Mouse (Mus musculus): ENCODE measurements around the gene Nfatc3. TPM values are rescaled to one million over a fixed set of nuclear protein-coding genes. Genes with fewer than 3 reads are reported as not detected.
"Not testable (repeated sequence)": the region's sequence is repeated elsewhere in the genome, so short reads cannot be mapped to it uniquely, and the experiment has no call there.

Nfatc3 gene
- total RNA-seq (2012; rRNA removed) = 17.2 and 19.6 TPM in 2 replicates

DNA sequence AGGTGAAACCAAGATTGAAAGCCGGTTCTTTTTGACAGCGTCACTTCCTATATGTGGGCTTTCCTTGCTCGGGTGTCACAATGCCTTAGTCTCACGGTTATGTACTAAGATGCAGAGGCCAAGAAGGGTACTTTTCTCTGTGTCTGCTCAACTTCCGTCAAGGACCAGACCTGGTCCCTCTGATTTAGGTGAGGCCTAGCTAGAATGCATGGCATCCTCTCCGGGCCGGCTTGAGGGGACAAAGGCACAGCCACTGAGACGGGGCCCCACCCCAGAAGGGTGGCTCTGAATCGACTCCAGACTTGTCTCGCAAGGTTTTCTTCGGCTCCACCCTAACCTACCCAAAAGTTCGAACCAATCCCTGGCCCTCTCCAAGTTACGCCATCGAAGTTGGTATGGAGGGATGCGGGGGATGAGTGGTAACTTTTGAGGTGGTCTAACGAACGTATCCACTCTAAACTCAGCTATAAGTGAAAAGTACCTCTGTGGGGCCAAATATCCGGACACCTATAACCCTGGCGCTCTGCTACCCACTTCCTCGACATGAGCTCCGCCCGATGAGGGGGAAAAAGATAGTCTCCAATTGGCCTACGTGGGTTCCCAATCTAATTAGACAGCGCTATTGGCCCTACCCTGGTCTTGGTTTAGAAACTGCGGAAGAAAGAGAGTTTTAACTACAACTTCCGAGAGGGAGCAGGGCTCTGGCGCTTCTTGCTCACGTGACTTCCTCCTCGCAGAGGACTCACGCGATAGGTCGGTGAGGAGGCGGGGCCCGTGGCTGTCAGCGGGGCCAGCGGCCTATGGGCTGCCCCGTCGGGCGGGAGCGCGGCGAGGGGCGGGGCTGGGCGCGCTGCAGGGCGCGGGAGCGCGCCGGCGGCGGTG lies at the start of gene Nfatc3:
Nfatc3 (plus strand) TSS at position 110 of the 882 bp plus-strand sequence.
- H3K4me1 ChIP-seq (ENCODE audit: control insufficient read depth in 2 of 2, insufficient read depth in 2 of 2, low read length in 2 of 2, poor library complexity in 1 of 2) = peaks cover 9 to 13% of the 10 kb centered on the region in 2 experiments
- peak; percentile 88 for DNase-seq (ENCODE audit: low read depth, low spot score)
- H3K27ac ChIP-seq (ENCODE audit: insufficient read depth, low read depth, low read length, poor library complexity, severe bottlenecking) = peak within 1 kb of the TSS; percentile 74
- no peaks in the 10 kb centered on the region for H3K36me3 ChIP-seq (ENCODE audit: control insufficient read depth, insufficient read depth, low read length, poor library complexity, severe bottlenecking)
- H3K9ac ChIP-seq (ENCODE audit: insufficient read depth, low read depth, low read length, poor library complexity, severe bottlenecking) = peak within 1 kb of the TSS; percentile 85
- peak within 1 kb of the TSS; percentile 89 to 93 for H3K4me3 ChIP-seq (ENCODE audit: insufficient read depth in 1 of 2, low read depth in 1 of 2, low read length in 2 of 2, poor library complexity in 1 of 2, severe bottlenecking in 1 of 2)
- in situ Hi-C loops (cut with MboI; ENCODE audit: low sequenced_read_pairs in 2 of 2, unreplicated experiment in 2 of 2) = no loop called here
- no peak for TF ChIP-seq ZC3H11A (IDR thresholded peaks at IDR 0.05; ENCODE audit: borderline replicate concordance, low read depth, low read length)
- peak; percentile 87 for TF ChIP-seq HCFC1 (IDR thresholded peaks at IDR 0.05; ENCODE audit: borderline replicate concordance, insufficient read depth, low read length)
- no peak for TF ChIP-seq ZNF384 (IDR thresholded peaks at IDR 0.05; ENCODE audit: low read depth, low read length)
- TF ChIP-seq MAFK (IDR thresholded peaks at IDR 0.05; ENCODE audit: insufficient read depth, low read depth, low read length) = no peak
- TF ChIP-seq CHD2 (IDR thresholded peaks at IDR 0.05; ENCODE audit: low read depth, low read length) = peak; percentile 95
- no peaks in the 10 kb centered on the region for H3K9me3 ChIP-seq (ENCODE audit: control insufficient read depth, insufficient read depth, low read depth, low read length)

DNA sequence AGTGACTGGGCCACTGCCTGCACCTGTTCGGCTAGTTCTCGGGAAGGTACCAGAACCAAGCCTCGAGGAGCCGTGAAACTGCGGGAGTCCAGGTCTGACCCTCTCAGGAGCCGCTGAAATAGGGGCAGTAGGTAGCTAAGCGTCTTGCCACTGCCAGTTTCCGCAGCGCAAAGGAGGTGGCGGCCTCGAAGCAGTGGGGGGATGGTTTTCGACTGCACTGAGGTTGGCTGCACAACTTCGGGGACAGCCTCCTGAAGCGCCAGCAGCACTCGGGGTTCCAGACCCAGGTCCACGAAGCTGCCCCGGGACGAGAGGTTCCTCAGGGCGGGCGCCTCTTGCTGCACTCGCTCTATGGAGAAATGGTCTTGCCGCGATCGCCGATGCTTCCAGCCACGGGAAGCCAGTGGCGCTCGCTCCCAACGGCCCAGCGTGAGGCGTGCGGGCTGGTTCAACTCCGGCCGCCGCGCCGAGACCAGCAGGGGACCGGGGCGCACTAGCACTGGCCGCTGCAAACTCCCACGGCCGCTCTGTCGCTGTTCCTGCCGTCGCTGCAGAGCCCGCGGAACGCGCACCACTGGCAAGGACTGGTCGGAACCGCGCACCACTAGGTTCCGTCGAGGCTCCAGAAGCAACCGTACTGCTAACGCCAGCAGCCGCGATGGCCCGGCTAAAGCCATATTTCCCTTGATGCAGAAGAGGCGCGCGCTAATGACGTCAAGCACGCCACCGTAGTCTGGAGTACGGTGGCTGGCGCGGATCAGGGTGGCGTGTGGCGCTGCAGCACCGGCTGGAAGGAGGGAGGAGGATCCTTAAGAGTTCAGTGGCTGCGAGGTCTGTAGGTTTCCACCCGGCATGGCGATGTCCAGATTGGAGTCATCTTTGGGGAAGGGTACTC lies 47.6 kb upstream of the Nfatc3 start:
- in situ Hi-C loops (cut with MboI; ENCODE audit: low sequenced_read_pairs in 2 of 2, unreplicated experiment in 2 of 2) = no loop called here
- H3K27ac ChIP-seq (ENCODE audit: insufficient read depth, low read depth, low read length, poor library complexity, severe bottlenecking) = no peak overlapping the region
- peaks cover 0 to 2% of the 10 kb centered on the region in 2 experiments; a peak in 1 of 4 replicates for H3K4me1 ChIP-seq (ENCODE audit: control insufficient read depth in 2 of 2, insufficient read depth in 2 of 2, low read length in 2 of 2, poor library complexity in 1 of 2)
- peak; percentile 92 for DNase-seq (ENCODE audit: low read depth, low spot score)
- peak overlapping the region; percentile 84 for H3K9ac ChIP-seq (ENCODE audit: insufficient read depth, low read depth, low read length, poor library complexity, severe bottlenecking)
- peak overlapping the region; percentile 79 to 95 for H3K4me3 ChIP-seq (ENCODE audit: insufficient read depth in 1 of 2, low read depth in 1 of 2, low read length in 2 of 2, poor library complexity in 1 of 2, severe bottlenecking in 1 of 2)
- peaks cover 8% of the 10 kb centered on the region; the same call in 1 of the 2 replicates for H3K36me3 ChIP-seq (ENCODE audit: control insufficient read depth, insufficient read depth, low read length, poor library complexity, severe bottlenecking)
- TF ChIP-seq ZNF384 (IDR thresholded peaks at IDR 0.05; ENCODE audit: low read depth, low read length) (no peak), HCFC1 (IDR thresholded peaks at IDR 0.05; ENCODE audit: borderline replicate concordance, insufficient read depth, low read length) (peak; percentile 83)
- H3K9me3 ChIP-seq (ENCODE audit: control insufficient read depth, insufficient read depth, low read depth, low read length) = no peaks in the 10 kb centered on the region

DNA sequence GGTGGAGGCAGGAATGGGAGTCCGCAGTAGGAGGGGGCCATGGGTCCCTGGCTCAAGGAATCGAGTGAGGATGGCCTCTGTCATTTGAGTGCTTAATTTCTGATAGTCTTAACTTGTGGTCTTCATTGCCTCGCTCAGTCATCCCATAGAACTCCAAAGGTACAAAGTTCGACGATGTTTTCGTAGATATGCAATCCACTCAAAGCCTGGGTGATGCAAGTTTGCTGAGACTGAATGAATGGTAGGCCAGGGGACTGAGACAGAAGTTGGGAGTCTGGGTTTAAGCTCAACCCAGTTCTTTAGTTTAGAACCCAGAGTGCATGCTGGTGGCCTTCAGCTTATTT lies 47.0 kb upstream of the Nfatc3 start, which contains the start of gene Ddx28:
Ddx28 (minus strand) TSS at position 240 of the 344 bp plus-strand sequence.
- in situ Hi-C loops (cut with MboI; ENCODE audit: low sequenced_read_pairs in 2 of 2, unreplicated experiment in 2 of 2) = no loop called here
- H3K9me3 ChIP-seq (ENCODE audit: control insufficient read depth, insufficient read depth, low read depth, low read length) = no peaks in the 10 kb centered on the region
- peaks cover 10% of the 10 kb centered on the region; the same call in 1 of the 2 replicates for H3K36me3 ChIP-seq (ENCODE audit: control insufficient read depth, insufficient read depth, low read length, poor library complexity, severe bottlenecking)
- H3K4me3 ChIP-seq (ENCODE audit: insufficient read depth in 1 of 2, low read depth in 1 of 2, low read length in 2 of 2, poor library complexity in 1 of 2, severe bottlenecking in 1 of 2) = peak within 1 kb of the TSS; percentile 79 to 95
- TF ChIP-seq MAFK (IDR thresholded peaks at IDR 0.05; ENCODE audit: insufficient read depth, low read depth, low read length) (no peak), HCFC1 (IDR thresholded peaks at IDR 0.05; ENCODE audit: borderline replicate concordance, insufficient read depth, low read length) (no peak), ZC3H11A (IDR thresholded peaks at IDR 0.05; ENCODE audit: borderline replicate concordance, low read depth, low read length) (no peak), CHD2 (IDR thresholded peaks at IDR 0.05; ENCODE audit: low read depth, low read length) (no peak), ZNF384 (IDR thresholded peaks at IDR 0.05; ENCODE audit: low read depth, low read length) (no peak)
- H3K4me1 ChIP-seq (ENCODE audit: control insufficient read depth in 2 of 2, insufficient read depth in 2 of 2, low read length in 2 of 2, poor library complexity in 1 of 2) = peaks cover 0 to 2% of the 10 kb centered on the region in 2 experiments; a peak in 1 of 4 replicates
- H3K9ac ChIP-seq (ENCODE audit: insufficient read depth, low read depth, low read length, poor library complexity, severe bottlenecking) = peak within 1 kb of the TSS; percentile 84
- H3K27ac ChIP-seq (ENCODE audit: insufficient read depth, low read depth, low read length, poor library complexity, severe bottlenecking) = no peak within 1 kb of the TSS
- no peak for DNase-seq (ENCODE audit: low read depth, low spot score)

DNA sequence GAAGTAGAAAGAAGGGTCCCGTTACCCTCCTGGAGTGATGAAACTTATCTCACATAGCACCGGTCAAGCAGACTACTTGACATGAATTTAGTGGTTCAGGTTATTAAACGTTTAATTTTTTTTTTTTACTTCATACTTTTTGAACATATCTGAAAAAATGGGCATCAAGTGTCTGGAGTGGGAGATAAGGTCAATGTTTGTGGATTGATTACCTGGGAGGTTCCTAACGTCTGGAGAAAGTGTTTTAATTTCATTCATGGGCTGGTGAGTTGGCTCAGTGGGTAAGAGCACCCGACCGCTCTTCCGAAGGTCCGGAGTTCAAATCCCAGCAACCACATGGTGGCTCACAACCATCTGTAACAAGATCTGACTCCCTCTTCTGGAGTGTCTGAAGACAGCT lies 46.4 kb upstream of the Nfatc3 start:
- H3K4me1 ChIP-seq (ENCODE audit: control insufficient read depth in 2 of 2, insufficient read depth in 2 of 2, low read length in 2 of 2, poor library complexity in 1 of 2); in situ Hi-C loops (cut with MboI; ENCODE audit: low sequenced_read_pairs in 2 of 2, unreplicated experiment in 2 of 2); DNase-seq (ENCODE audit: low read depth, low spot score); H3K27ac ChIP-seq (ENCODE audit: insufficient read depth, low read depth, low read length, poor library complexity, severe bottlenecking); H3K9me3 ChIP-seq (ENCODE audit: control insufficient read depth, insufficient read depth, low read depth, low read length); H3K36me3 ChIP-seq (ENCODE audit: control insufficient read depth, insufficient read depth, low read length, poor library complexity, severe bottlenecking): not testable (repeated sequence)
- H3K4me3 ChIP-seq (ENCODE audit: insufficient read depth in 1 of 2, low read depth in 1 of 2, low read length in 2 of 2, poor library complexity in 1 of 2, severe bottlenecking in 1 of 2) = peak overlapping the region; percentile 79 to 95; a peak in 3 of 4 replicates
- peak overlapping the region; percentile 84; the same call in 1 of the 2 replicates for H3K9ac ChIP-seq (ENCODE audit: insufficient read depth, low read depth, low read length, poor library complexity, severe bottlenecking)
